Mouse (Mus musculus) MEL (cell line): Measurements from ENCODE around the gene G6pc. TPM values are rescaled to one million over a fixed set of nuclear protein-coding genes. Genes with fewer than 3 reads are reported as not detected.

ENCODE experiments used
- DNase-seq: peaks from one replicate; pipeline ENCODE4 v3.0.0; 2011; ENCODE audit warnings: low read depth, low spot score
- H3K27ac ChIP-seq: 2 replicates; pipeline ENCODE4 v1.5.1; 2012; ENCODE audit warnings: low read depth, mild to moderate bottlenecking, control low read depth, low read length, moderate library complexity; ENCODE audit not compliant: control insufficient read depth
- H3K27me3 ChIP-seq, 2 experiments: fragments of 150-350 bp in 1 of 2; sonication (generic) in 1 of 2; 2 replicates each; pipeline ENCODE4 v1.6.1; 2012; ENCODE audit warnings: low read length in 2 of 2, mild to moderate bottlenecking in 2 of 2, improper control_type of control experiment in 1 of 2, moderate library complexity in 1 of 2; ENCODE audit not compliant: insufficient read depth in 2 of 2, control insufficient read depth in 1 of 2
- H3K36me3 ChIP-seq, 2 experiments: 2 replicates each; pipeline ENCODE4 v1.6.1; 2012 to 2014; ENCODE audit warnings: low read length in 2 of 2, improper control_type of control experiment in 1 of 2, inconsistent platforms in 1 of 2, mild to moderate bottlenecking in 1 of 2; ENCODE audit not compliant: insufficient read depth in 2 of 2, control insufficient read depth in 1 of 2
- H3K4me1 ChIP-seq, 2 experiments: fragments of 150-350 bp in 1 of 2; sonication (generic) in 1 of 2; 2 replicates each; pipeline ENCODE4 v1.6.1; 2012; ENCODE audit warnings: low read length in 2 of 2, improper control_type of control experiment in 1 of 2, mild to moderate bottlenecking in 1 of 2; ENCODE audit not compliant: insufficient read depth in 2 of 2, control insufficient read depth in 1 of 2
- H3K4me3 ChIP-seq, 2 experiments: fragments of 150-350 bp in 1 of 2; sonication (generic) in 1 of 2; 2 replicates each; pipeline ENCODE4 v1.5.1; 2012; ENCODE audit warnings: low read depth in 2 of 2, low read length in 2 of 2, mild to moderate bottlenecking in 2 of 2, moderate library complexity in 2 of 2, control low read depth in 1 of 2, improper control_type of control experiment in 1 of 2; ENCODE audit not compliant: control insufficient read depth in 1 of 2, insufficient read depth in 1 of 2
- H3K79me2 ChIP-seq: 2 replicates; pipeline ENCODE4 v1.6.1; 2012; ENCODE audit warnings: mild to moderate bottlenecking, low read length, moderate library complexity; ENCODE audit not compliant: control insufficient read depth, poor library complexity, insufficient read depth
- H3K9ac ChIP-seq: 2 replicates; pipeline ENCODE4 v1.6.1; 2012; ENCODE audit warnings: low read depth, mild to moderate bottlenecking, control low read depth, low read length, moderate library complexity; ENCODE audit not compliant: control insufficient read depth, poor library complexity, severe bottlenecking
- H3K9me3 ChIP-seq: fragments of 150-350 bp; sonication (generic); replicated peaks from 2 replicates; pipeline ENCODE4 v1.6.1; 2012; ENCODE audit warnings: mild to moderate bottlenecking, low read length, improper control_type of control experiment, moderate library complexity; ENCODE audit not compliant: insufficient read depth
- CHD1 ChIP-seq: IDR thresholded peaks from 2 replicates; pipeline ENCODE4 v1.6.1; 2012; ENCODE audit warnings: low read depth, mild to moderate bottlenecking, inconsistent platforms, low read length, improper control_type of control experiment
- CHD2 ChIP-seq: IDR thresholded peaks from 2 replicates; pipeline ENCODE4 v1.6.1; 2011; ENCODE audit warnings: low read length, improper control_type of control experiment
- CTCF ChIP-seq, 3 experiments: IDR thresholded peaks in 2 of 3; conservative IDR thresholded peaks in 1 of 3; 2 replicates each; pipeline ENCODE4 v1.5.1; 2011 to 2012; ENCODE audit warnings: low read length in 3 of 3, low read depth in 2 of 3, mild to moderate bottlenecking in 2 of 3, improper control_type of control experiment in 1 of 3, inconsistent platforms in 1 of 3, mixed read lengths in 1 of 3, moderate library complexity in 1 of 3; ENCODE audit not compliant: control insufficient read depth in 1 of 3, insufficient read depth in 1 of 3, poor library complexity in 1 of 3, severe bottlenecking in 1 of 3
- ELF1 ChIP-seq: IDR thresholded peaks from 2 replicates; pipeline ENCODE4 v1.6.1; 2014; ENCODE audit warnings: low read depth, mild to moderate bottlenecking, inconsistent platforms, low read length, improper control_type of control experiment, moderate library complexity
- GABPA ChIP-seq: IDR thresholded peaks from 2 replicates; pipeline ENCODE4 v1.6.1; 2012; ENCODE audit warnings: low read depth, mild to moderate bottlenecking, inconsistent platforms, low read length, improper control_type of control experiment, moderate library complexity
- GATA1 ChIP-seq: IDR thresholded peaks from 2 replicates; pipeline ENCODE4 v1.6.1; 2011; ENCODE audit warnings: low read depth, low read length, improper control_type of control experiment
- HCFC1 ChIP-seq: IDR thresholded peaks from 2 replicates; pipeline ENCODE4 v1.6.1; 2012; ENCODE audit warnings: low read depth, mild to moderate bottlenecking, inconsistent platforms, low read length, improper control_type of control experiment, moderate library complexity
- JUND ChIP-seq: IDR thresholded peaks from 2 replicates; pipeline ENCODE4 v1.6.1; 2011; ENCODE audit warnings: low read depth, mild to moderate bottlenecking, improper control_type of control experiment, low read length
- MAFK ChIP-seq: IDR thresholded peaks from 2 replicates; pipeline ENCODE4 v1.6.1; 2011; ENCODE audit warnings: low read depth, mild to moderate bottlenecking, low read length, improper control_type of control experiment, borderline replicate concordance
- MEF2A ChIP-seq: IDR thresholded peaks from 2 replicates; pipeline ENCODE4 v1.6.1; 2014; ENCODE audit warnings: low read depth, mild to moderate bottlenecking, inconsistent platforms, low read length, improper control_type of control experiment; ENCODE audit not compliant: poor library complexity, insufficient replicate concordance, severe bottlenecking; ENCODE audit errors: extremely low read depth
- MXI1 ChIP-seq: IDR thresholded peaks from 2 replicates; pipeline ENCODE4 v1.6.1; 2011; ENCODE audit warnings: mild to moderate bottlenecking, low read depth, low read length, improper control_type of control experiment
- MYB ChIP-seq: IDR thresholded peaks from 2 replicates; pipeline ENCODE4 v1.6.1; 2011; ENCODE audit warnings: mild to moderate bottlenecking, low read depth, low read length, improper control_type of control experiment
- MYC ChIP-seq: IDR thresholded peaks from 2 replicates; pipeline ENCODE4 v1.6.1; 2011; ENCODE audit warnings: low read depth, mild to moderate bottlenecking, low read length, improper control_type of control experiment, moderate library complexity
- NELFE ChIP-seq: IDR thresholded peaks from 2 replicates; pipeline ENCODE4 v1.6.1; 2011; ENCODE audit warnings: low read depth, low read length, improper control_type of control experiment
- NRF1 ChIP-seq: IDR thresholded peaks from 2 replicates; pipeline ENCODE4 v1.6.1; 2014; ENCODE audit warnings: low read depth, mild to moderate bottlenecking, inconsistent platforms, low read length, improper control_type of control experiment, moderate library complexity; ENCODE audit not compliant: poor library complexity, insufficient read depth, severe bottlenecking
- POLR2AphosphoS5 ChIP-seq: IDR thresholded peaks from 2 replicates; pipeline ENCODE4 v1.6.1; 2012; ENCODE audit warnings: low read depth, borderline replicate concordance, mild to moderate bottlenecking, inconsistent platforms, low read length, moderate library complexity, mixed read lengths
- RAD21 ChIP-seq: IDR thresholded peaks from 2 replicates; pipeline ENCODE4 v1.6.1; 2011; ENCODE audit warnings: mild to moderate bottlenecking, low read depth, low read length, improper control_type of control experiment
- RCOR1 ChIP-seq: IDR thresholded peaks from 2 replicates; pipeline ENCODE4 v1.6.1; 2012; ENCODE audit warnings: low read depth, mild to moderate bottlenecking, inconsistent platforms, low read length, improper control_type of control experiment
- SIN3A ChIP-seq: IDR thresholded peaks from 2 replicates; pipeline ENCODE4 v1.6.1; 2012; ENCODE audit warnings: low read length, improper control_type of control experiment, inconsistent platforms
- SMC3 ChIP-seq: IDR thresholded peaks from 2 replicates; pipeline ENCODE4 v1.6.1; 2011; ENCODE audit warnings: low read depth, low read length, improper control_type of control experiment
- TAL1 ChIP-seq: IDR thresholded peaks from 2 replicates; pipeline ENCODE4 v1.6.1; 2012; ENCODE audit warnings: mild to moderate bottlenecking, inconsistent platforms, low read length, moderate library complexity, mixed read lengths
- TBP ChIP-seq: IDR thresholded peaks from 2 replicates; pipeline ENCODE4 v1.8.0; 2011; ENCODE audit warnings: low read depth, low read length, improper control_type of control experiment
- UBTF ChIP-seq: IDR thresholded peaks from 2 replicates; pipeline ENCODE4 v1.6.1; 2012; ENCODE audit warnings: low read depth, mild to moderate bottlenecking, inconsistent platforms, low read length, improper control_type of control experiment, moderate library complexity, borderline replicate concordance; ENCODE audit not compliant: insufficient read depth
- ZC3H11A ChIP-seq: IDR thresholded peaks from 2 replicates; pipeline ENCODE4 v1.6.1; 2012; ENCODE audit warnings: low read depth, mild to moderate bottlenecking, inconsistent platforms, low read length, improper control_type of control experiment
- ZKSCAN1 ChIP-seq: IDR thresholded peaks from 2 replicates; pipeline ENCODE4 v1.6.1; 2012; ENCODE audit warnings: low read depth, mild to moderate bottlenecking, inconsistent platforms, low read length, improper control_type of control experiment, moderate library complexity
- ZMIZ1 ChIP-seq: IDR thresholded peaks from 2 replicates; pipeline ENCODE4 v1.6.1; 2012; ENCODE audit warnings: low read depth, mild to moderate bottlenecking, inconsistent platforms, low read length, improper control_type of control experiment, moderate library complexity
- polyA plus RNA-seq, 2 experiments: library from polyadenylated mRNA; stranded (reverse) in 1 of 2; unstranded in 1 of 2; fragments of >175 nt in 1 of 2; fragments of >200 nt in 1 of 2; gene quantifications; 2 replicates each; pipeline versions ENCODE4 v1.2.1 to v1.2.4; 2012; ENCODE audit warnings: low replicate concordance in 2 of 2, low read depth in 1 of 2; ENCODE audit not compliant: insufficient read length in 2 of 2, insufficient read depth in 1 of 2, missing spikeins in 1 of 2
- total RNA-seq: library from RNA; depleted of rRNA; stranded (reverse); fragments of 300-350 nt; gene quantifications from 2 replicates; pipeline ENCODE4 v1.2.3, GENCODE M21; 2012

The G6pc gene
- total and polyA plus RNA-seq, 3 experiments, result not detected

DNA sequence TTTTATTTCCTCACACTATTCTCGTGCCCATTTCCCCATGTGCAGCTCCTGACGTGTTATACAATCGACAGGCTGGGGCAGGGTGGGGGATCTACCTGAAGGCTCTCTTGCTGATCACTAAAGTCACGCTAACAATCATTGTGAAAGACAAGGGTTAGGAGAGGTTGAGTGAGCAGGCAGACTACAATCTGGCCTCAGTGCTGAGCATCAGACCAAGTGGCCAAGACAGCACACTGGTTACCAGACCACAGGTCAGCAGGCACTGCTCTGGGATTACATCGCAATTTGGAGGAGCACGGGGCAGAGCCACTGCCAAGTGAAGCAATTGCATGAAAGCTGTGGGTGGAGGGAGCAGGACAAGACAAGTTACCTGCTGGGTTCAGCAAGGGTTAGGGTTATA is 11.6 kb downstream of the G6pc start:
- no peaks in the 10 kb centered on the region for H3K4me1 ChIP-seq
- no peak for DNase-seq
- TF ChIP-seq MYC (no peak), ZKSCAN1 (no peak), CHD2 (no peak), MAFK (no peak), RCOR1 (no peak), SIN3A (no peak), MXI1 (no peak), TAL1 (no peak)
- H3K9ac ChIP-seq, result no peak overlapping the region
- H3K79me2 ChIP-seq, result no peaks in the 10 kb centered on the region
- peaks cover 21 to 28% of the 10 kb centered on the region in 2 experiments for H3K27me3 ChIP-seq
- no peaks in the 10 kb centered on the region for H3K9me3 ChIP-seq
- H3K27ac ChIP-seq, result no peak overlapping the region
- no peaks in the 10 kb centered on the region for H3K36me3 ChIP-seq
- H3K4me3 ChIP-seq, result no peak overlapping the region

- Histone ChIP-seq H3K36me3 (no peaks in the 10 kb centered on the region), H3K9ac (no peak overlapping the region), H3K79me2 (no peaks in the 10 kb centered on the region), H3K9me3 (no peaks in the 10 kb centered on the region), H3K27ac (no peak overlapping the region), H3K4me1 (0 out of 4 replicates have a peak, but pooled peaks cover 0 to 3% of the 10 kb centered on the region in 2 experiments), H3K27me3 (peaks cover 17 to 21% of the 10 kb centered on the region in 2 experiments), H3K4me3 (no peak overlapping the region)
- no peak for TF ChIP-seq MAFK
- no peak for DNase-seq
Measured at GRCm38 (mm10) chr11:101381817-101382216, 14.5 kb downstream of the G6pc start.

DNA sequence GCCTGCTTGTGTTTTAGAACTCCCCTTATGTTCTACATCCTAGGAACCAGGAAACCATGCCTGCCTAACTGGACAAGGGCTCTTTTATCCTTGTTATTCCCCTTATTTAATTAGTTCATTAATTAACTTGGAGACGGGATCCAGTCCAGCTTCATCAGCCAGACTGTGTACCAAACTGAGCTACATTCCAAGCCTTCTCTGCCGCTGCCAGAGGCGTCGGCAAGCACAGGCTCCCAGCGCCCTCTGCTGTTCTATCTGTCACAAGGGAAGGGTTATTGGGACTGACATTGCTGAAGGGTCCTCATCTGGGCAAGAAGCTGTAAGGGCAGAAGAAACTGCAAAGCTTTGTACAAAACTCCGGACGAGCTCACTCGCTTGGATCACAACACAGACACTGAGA is 27.7 kb downstream of the G6pc start:
- Histone ChIP-seq H3K27ac (no peak overlapping the region), H3K79me2 (no peaks in the 10 kb centered on the region), H3K4me3 (no peak overlapping the region), H3K4me1 (no peaks in the 10 kb centered on the region), H3K27me3 (no peaks in the 10 kb centered on the region; a peak in 3 of 4 replicates), H3K9ac (no peak overlapping the region), H3K9me3 (no peaks in the 10 kb centered on the region), H3K36me3 (no peaks in the 10 kb centered on the region)
- peak; percentile 86 for DNase-seq
- TF ChIP-seq MEF2A (no peak), POLR2AphosphoS5 (no peak), MAFK (no peak), HCFC1 (0 out of 2 replicates have a peak, but pooled peaks have one; percentile 26), UBTF (no peak), ELF1 (no peak), RCOR1 (no peak), NELFE (no peak), GATA1 (no peak), SMC3 (peak; percentile 96), CHD2 (no peak), MYB (no peak), SIN3A (peak; percentile 68), CTCF (IDR thresholded peaks at IDR 0.05 in 2 of 3, conservative IDR thresholded peaks at IDR 0.05 in 1 of 3; ENCODE audit: control insufficient read depth in 1 of 3, insufficient read depth in 1 of 3, low read depth in 2 of 3, low read length in 3 of 3, poor library complexity in 1 of 3, severe bottlenecking in 1 of 3) (peak; percentile 76 to 96 (median 86)), ZMIZ1 (no peak), NRF1 (no peak), CHD1 (no peak), RAD21 (peak; percentile 96), TBP (0 out of 2 replicates have a peak, but pooled peaks have one; percentile 23), JUND (no peak), ZC3H11A (peak; percentile 95), GABPA (no peak)
